Mouse (Mus musculus): ENCODE data around the gene Matk. TPM values are rescaled to one million over a fixed set of nuclear protein-coding genes. Genes with fewer than 3 reads are reported as not detected.

The Matk gene
- polyA plus RNA-seq, 1 experiment from 2014 or later = 67.9 TPM

- ATAC-seq = no peak
- Histone ChIP-seq H3K4me1 (ENCODE audit: control insufficient read depth, insufficient read depth, low read length) (peaks cover 10% of the 10 kb centered on the region), H3K4me3 (ENCODE audit: low read depth, low read length) (no peak overlapping the region), H3K9me3 (replicated peaks; ENCODE audit: control insufficient read depth, low read length, poor library complexity, severe bottlenecking) (no peaks in the 10 kb centered on the region), H3K27me3 (ENCODE audit: control insufficient read depth, insufficient read depth, low read depth, low read length) (peaks cover 7% of the 10 kb centered on the region; the same call in 1 of the 2 replicates), H3K4me2 (ENCODE audit: low read length) (no peak overlapping the region), H3K36me3 (ENCODE audit: control insufficient read depth, insufficient read depth, low read length) (no peaks in the 10 kb centered on the region), H3K27ac (ENCODE audit: low read length) (no peak overlapping the region), H3K9ac (ENCODE audit: low read depth, low read length) (no peak overlapping the region)
- WGBS = 86% methylated on average over 12 of the region's 12 CpGs
Measured at GRCm38 (mm10) chr10:81236471-81237268, 16.1 kb upstream of the Matk start.

GRCm38 (mm10) chr10:81238618-81239017 is 14.1 kb upstream of the Matk start:
- Histone ChIP-seq H3K4me2 (ENCODE audit: low read length) (no peak overlapping the region), H3K4me1 (ENCODE audit: control insufficient read depth, insufficient read depth, low read length) (peaks cover 4% of the 10 kb centered on the region), H3K27ac (ENCODE audit: low read length) (no peak overlapping the region), H3K9me3 (replicated peaks; ENCODE audit: control insufficient read depth, low read length, poor library complexity, severe bottlenecking) (no peaks in the 10 kb centered on the region), H3K9ac (ENCODE audit: low read depth, low read length) (no peak overlapping the region), H3K36me3 (ENCODE audit: control insufficient read depth, insufficient read depth, low read length) (peaks cover 3% of the 10 kb centered on the region; the same call in 1 of the 2 replicates), H3K27me3 (ENCODE audit: control insufficient read depth, insufficient read depth, low read depth, low read length) (peaks cover 7% of the 10 kb centered on the region; the same call in 1 of the 2 replicates), H3K4me3 (ENCODE audit: low read depth, low read length) (no peak overlapping the region)
- WGBS = 77% methylated on average over 2 of the region's 2 CpGs
- ATAC-seq = no peak

GRCm38 (mm10) chr10:81240876-81241275 is 11.9 kb upstream of the Matk start:
- no peak for ATAC-seq
- H3K27me3 ChIP-seq (ENCODE audit: control insufficient read depth, insufficient read depth, low read depth, low read length) = peaks cover 7% of the 10 kb centered on the region; the same call in 1 of the 2 replicates
- no peaks in the 10 kb centered on the region for H3K4me1 ChIP-seq (ENCODE audit: control insufficient read depth, insufficient read depth, low read length)
- no peak overlapping the region for H3K4me2 ChIP-seq (ENCODE audit: low read length)
- H3K4me3 ChIP-seq (ENCODE audit: low read depth, low read length) = no peak overlapping the region
- no peaks in the 10 kb centered on the region for H3K9me3 ChIP-seq (replicated peaks; ENCODE audit: control insufficient read depth, low read length, poor library complexity, severe bottlenecking)
- 22% methylated on average over 13 of the region's 13 CpGs for whole genome bisulfite sequencing
- H3K36me3 ChIP-seq (ENCODE audit: control insufficient read depth, insufficient read depth, low read length) = peaks cover 3% of the 10 kb centered on the region; the same call in 1 of the 2 replicates
- no peak overlapping the region for H3K27ac ChIP-seq (ENCODE audit: low read length)
- H3K9ac ChIP-seq (ENCODE audit: low read depth, low read length) = no peak overlapping the region

- Histone ChIP-seq H3K27ac (ENCODE audit: low read length) (no peak overlapping the region), H3K9me3 (replicated peaks; ENCODE audit: control insufficient read depth, low read length, poor library complexity, severe bottlenecking) (no peaks in the 10 kb centered on the region)
- 88% methylated on average over 16 of the region's 16 CpGs for WGBS
Measured at GRCm38 (mm10) chr10:81242021-81242420, 10.7 kb upstream of the Matk start.

GRCm38 (mm10) chr10:81244146-81244545 is 8.6 kb upstream of the Matk start:
- no peaks in the 10 kb centered on the region for H3K9me3 ChIP-seq (replicated peaks; ENCODE audit: control insufficient read depth, low read length, poor library complexity, severe bottlenecking)
- H3K4me2 ChIP-seq (ENCODE audit: low read length) = no peak overlapping the region
- 0 out of 2 replicates have a peak overlapping the region, but pooled peaks have one; percentile 34 for H3K9ac ChIP-seq (ENCODE audit: low read depth, low read length)
- WGBS = 75% methylated on average over 4 of the region's 4 CpGs
- H3K36me3 ChIP-seq (ENCODE audit: control insufficient read depth, insufficient read depth, low read length) = peaks cover 8% of the 10 kb centered on the region
- no peak overlapping the region for H3K4me3 ChIP-seq (ENCODE audit: low read depth, low read length)
- peak; percentile 1; the same call in 1 of the 2 replicates for ATAC-seq
- H3K27me3 ChIP-seq (ENCODE audit: control insufficient read depth, insufficient read depth, low read depth, low read length) = peaks cover 6% of the 10 kb centered on the region; the same call in 1 of the 2 replicates
- H3K4me1 ChIP-seq (ENCODE audit: control insufficient read depth, insufficient read depth, low read length) = no peaks in the 10 kb centered on the region
- H3K27ac ChIP-seq (ENCODE audit: low read length) = no peak overlapping the region

More at GRCm38 (mm10) chr10:81242021-81242420, 10.7 kb upstream of the Matk start:
- Histone ChIP-seq H3K4me3 (ENCODE audit: low read depth, low read length) (no peak overlapping the region), H3K36me3 (ENCODE audit: control insufficient read depth, insufficient read depth, low read length) (peaks cover 6% of the 10 kb centered on the region; the same call in 1 of the 2 replicates), H3K4me1 (ENCODE audit: control insufficient read depth, insufficient read depth, low read length) (no peaks in the 10 kb centered on the region), H3K9ac (ENCODE audit: low read depth, low read length) (no peak overlapping the region), H3K27me3 (ENCODE audit: control insufficient read depth, insufficient read depth, low read depth, low read length) (peaks cover 7% of the 10 kb centered on the region; the same call in 1 of the 2 replicates), H3K4me2 (ENCODE audit: low read length) (no peak overlapping the region)
- no peak for ATAC-seq

- ATAC-seq = peak; percentile 66
- Histone ChIP-seq H3K27ac (ENCODE audit: low read length) (no peak overlapping the region), H3K9me3 (replicated peaks; ENCODE audit: control insufficient read depth, low read length, poor library complexity, severe bottlenecking) (no peaks in the 10 kb centered on the region), H3K27me3 (ENCODE audit: control insufficient read depth, insufficient read depth, low read depth, low read length) (0 out of 2 replicates have a peak, but pooled peaks cover 2% of the 10 kb centered on the region), H3K36me3 (ENCODE audit: control insufficient read depth, insufficient read depth, low read length) (peaks cover 8% of the 10 kb centered on the region), H3K4me3 (ENCODE audit: low read depth, low read length) (no peak overlapping the region), H3K4me2 (ENCODE audit: low read length) (no peak overlapping the region), H3K4me1 (ENCODE audit: control insufficient read depth, insufficient read depth, low read length) (no peaks in the 10 kb centered on the region), H3K9ac (ENCODE audit: low read depth, low read length) (peak overlapping the region; percentile 34)
- 9% methylated on average over 17 of the region's 17 CpGs for WGBS
Measured at GRCm38 (mm10) chr10:81244595-81244994, 8.1 kb upstream of the Matk start.

GRCm38 (mm10) chr10:81245166-81245565 is 7.6 kb upstream of the Matk start:
- Histone ChIP-seq H3K27ac (ENCODE audit: low read length) (no peak overlapping the region), H3K4me2 (ENCODE audit: low read length) (no peak overlapping the region), H3K9me3 (replicated peaks; ENCODE audit: control insufficient read depth, low read length, poor library complexity, severe bottlenecking) (no peaks in the 10 kb centered on the region), H3K9ac (ENCODE audit: low read depth, low read length) (peak overlapping the region; percentile 34; the same call in 1 of the 2 replicates), H3K4me1 (ENCODE audit: control insufficient read depth, insufficient read depth, low read length) (no peaks in the 10 kb centered on the region), H3K27me3 (ENCODE audit: control insufficient read depth, insufficient read depth, low read depth, low read length) (0 out of 2 replicates have a peak, but pooled peaks cover 2% of the 10 kb centered on the region), H3K4me3 (ENCODE audit: low read depth, low read length) (no peak overlapping the region), H3K36me3 (ENCODE audit: control insufficient read depth, insufficient read depth, low read length) (peaks cover 8% of the 10 kb centered on the region)
- 91% methylated on average over 6 of the region's 6 CpGs for WGBS
- no peak for ATAC-seq

- Histone ChIP-seq H3K4me2 (ENCODE audit: low read length) (no peak overlapping the region), H3K27me3 (ENCODE audit: control insufficient read depth, insufficient read depth, low read depth, low read length) (peaks cover 8% of the 10 kb centered on the region), H3K4me3 (ENCODE audit: low read depth, low read length) (no peak overlapping the region), H3K36me3 (ENCODE audit: control insufficient read depth, insufficient read depth, low read length) (peaks cover 6% of the 10 kb centered on the region), H3K9ac (ENCODE audit: low read depth, low read length) (no peak overlapping the region), H3K4me1 (ENCODE audit: control insufficient read depth, insufficient read depth, low read length) (peaks cover 4% of the 10 kb centered on the region), H3K9me3 (replicated peaks; ENCODE audit: control insufficient read depth, low read length, poor library complexity, severe bottlenecking) (no peaks in the 10 kb centered on the region), H3K27ac (ENCODE audit: low read length) (no peak overlapping the region)
- WGBS = 94% methylated on average over 2 of the region's 2 CpGs
- no peak for ATAC-seq
Measured at GRCm38 (mm10) chr10:81247804-81248203, 4.9 kb upstream of the Matk start.

- no peak overlapping the region for H3K9ac ChIP-seq (ENCODE audit: low read depth, low read length)
- H3K4me3 ChIP-seq (ENCODE audit: low read depth, low read length) = no peak overlapping the region
- no peak overlapping the region for H3K27ac ChIP-seq (ENCODE audit: low read length)
- H3K9me3 ChIP-seq (replicated peaks; ENCODE audit: control insufficient read depth, low read length, poor library complexity, severe bottlenecking) = no peaks in the 10 kb centered on the region
- H3K27me3 ChIP-seq (ENCODE audit: control insufficient read depth, insufficient read depth, low read depth, low read length) = peaks cover 8% of the 10 kb centered on the region
- ATAC-seq = no peak
- 85% methylated on average over 8 of the region's 8 CpGs for WGBS
- peaks cover 5% of the 10 kb centered on the region for H3K36me3 ChIP-seq (ENCODE audit: control insufficient read depth, insufficient read depth, low read length)
- no peak overlapping the region for H3K4me2 ChIP-seq (ENCODE audit: low read length)
- peaks cover 7% of the 10 kb centered on the region for H3K4me1 ChIP-seq (ENCODE audit: control insufficient read depth, insufficient read depth, low read length)
Measured at GRCm38 (mm10) chr10:81249442-81249841, 3.3 kb upstream of the Matk start.

Data from midbrain, embryonic 16.5 days (tissue).